Mouse (Mus musculus) neural tube, embryonic 12.5 days (tissue): Measurements from ENCODE around the gene Adh5. TPM values are rescaled to one million over a fixed set of nuclear protein-coding genes. Genes with fewer than 3 reads are reported as not detected.

Source experiments
- ATAC-seq: fragments of 200-750 bp; cut with Nextera tagmentation; 2 replicates; pipeline ENCODE4 v1.8.0; 2017; ENCODE audit warnings: low read depth, mild to moderate bottlenecking, moderate TSS enrichment, moderate library complexity; ENCODE audit not compliant: low FRiP score
- H3K27ac ChIP-seq: fragments of 300-500 bp; sonication (generic); 2 replicates; pipeline ENCODE4 v1.5.1; 2016
- H3K27me3 ChIP-seq: fragments of 300-500 bp; sonication (generic); replicated peaks from 2 replicates; pipeline ENCODE4 v1.6.1; 2016; ENCODE audit warnings: mild to moderate bottlenecking
- H3K36me3 ChIP-seq: fragments of 300-500 bp; sonication (generic); 2 replicates; pipeline ENCODE4 v1.6.1; 2016; ENCODE audit warnings: mild to moderate bottlenecking
- H3K4me1 ChIP-seq: fragments of 300-500 bp; sonication (generic); 2 replicates; pipeline ENCODE4 v1.6.1; 2016
- H3K4me2 ChIP-seq: fragments of 300-500 bp; sonication (generic); replicated peaks from 2 replicates; pipeline ENCODE4 v1.6.1; 2016; ENCODE audit warnings: mild to moderate bottlenecking
- H3K4me3 ChIP-seq: fragments of 300-500 bp; sonication (generic); 2 replicates; pipeline ENCODE4 v1.5.1; 2016
- H3K9ac ChIP-seq: fragments of 300-500 bp; sonication (generic); 2 replicates; pipeline ENCODE4 v1.6.1; 2016; ENCODE audit warnings: mild to moderate bottlenecking
- H3K9me3 ChIP-seq: fragments of 300-500 bp; sonication (generic); 2 replicates; pipeline ENCODE4 v1.6.1; 2016; ENCODE audit warnings: mild to moderate bottlenecking
- WGBS: fragments of 180-500 bp; shearing (Covaris S2); methylation state at CpG from one replicate; pipeline ENCODE4 v1.1.7; 2016; 5-methylcytosine and 5-hydroxymethylcytosine counted together
- polyA plus RNA-seq: library from polyadenylated mRNA; unstranded; fragments of >200 nt; fragmentation: Nextera tagmentation; extraction: Ambion mirVana; gene quantifications from 2 replicates; pipeline ENCODE4 v1.2.1, GENCODE M21; 2016

Gene Adh5
- polyA plus RNA-seq, 1 experiment from 2014 or later: 231 TPM

DNA sequence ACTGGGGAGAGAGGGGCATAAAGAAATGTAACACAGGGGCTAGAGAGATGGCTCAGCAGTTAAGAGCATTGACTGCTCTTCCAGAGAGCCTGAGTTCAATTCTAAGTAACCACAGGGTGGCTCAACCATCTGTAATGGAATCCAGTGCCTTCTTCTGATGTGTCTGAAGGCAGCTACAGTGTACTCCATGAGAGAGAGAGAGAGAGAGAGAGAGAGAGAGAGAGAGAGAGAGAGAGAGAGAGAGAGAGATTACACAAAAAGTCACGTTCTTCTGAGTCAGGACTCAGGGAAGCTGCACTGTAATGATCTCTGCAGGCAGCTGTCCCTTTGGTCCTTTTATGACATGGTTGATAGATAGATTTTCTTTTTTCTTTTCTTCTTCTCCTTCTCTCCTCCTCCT is 51.7 kb downstream of the Adh5 start:
- Histone ChIP-seq H3K4me1 (peaks cover 4% of the 10 kb centered on the region; the same call in 1 of the 2 replicates), H3K27ac (no peak overlapping the region), H3K27me3 (no peaks in the 10 kb centered on the region), H3K4me3 (no peak overlapping the region), H3K36me3 (no peaks in the 10 kb centered on the region), H3K9me3 (no peaks in the 10 kb centered on the region), H3K4me2 (no peak overlapping the region), H3K9ac (no peak overlapping the region)
- no peak for ATAC-seq
- WGBS: 29% methylated on average over 1 of the region's 1 CpGs

DNA sequence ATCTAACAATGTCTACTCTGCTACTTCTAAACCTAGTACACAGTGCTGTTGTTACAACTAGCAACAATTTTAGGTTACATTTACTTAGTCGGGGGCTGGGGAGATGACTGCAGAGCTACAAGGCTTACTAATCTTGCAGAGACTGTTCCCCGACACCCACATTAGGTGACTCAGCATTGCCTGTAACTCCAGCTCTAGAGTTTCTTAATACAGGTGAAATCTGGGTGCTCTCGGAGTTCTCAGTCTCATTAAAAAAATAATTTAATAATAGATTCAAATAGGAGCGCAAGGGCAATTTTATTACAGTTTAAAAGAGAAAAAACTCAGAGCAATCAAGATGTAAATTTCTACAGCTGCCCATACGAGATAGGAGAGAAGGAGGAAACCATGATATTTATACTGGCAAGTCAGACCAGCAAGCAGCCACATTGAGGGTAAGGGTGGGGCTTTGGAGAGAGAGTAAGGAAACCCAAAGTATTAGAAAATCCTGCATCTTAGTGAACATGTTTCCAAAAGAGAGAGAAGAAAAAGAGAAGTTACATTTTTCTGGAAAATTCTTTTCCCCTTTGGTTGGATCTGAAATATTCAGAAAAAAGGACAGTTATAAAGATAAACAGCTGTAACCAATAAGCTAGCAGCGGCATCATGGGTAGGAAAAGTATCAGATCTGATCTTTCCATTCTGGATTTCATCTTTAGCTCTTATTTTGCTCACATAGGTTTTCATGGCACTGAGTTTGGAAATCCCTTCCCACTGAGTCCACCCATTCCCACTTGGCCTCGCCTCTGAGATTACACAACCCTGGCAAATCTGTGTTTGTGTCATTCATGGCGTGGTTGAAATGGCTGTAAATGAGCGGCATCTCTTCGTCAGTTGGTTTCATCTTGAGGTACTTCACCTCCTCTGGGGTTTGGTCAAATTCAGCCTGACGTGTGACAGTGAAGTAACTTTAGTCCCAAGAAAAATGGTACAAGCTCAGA is 52.6 kb downstream of the Adh5 start:
- H3K4me3 ChIP-seq: no peak overlapping the region
- no peak for ATAC-seq
- WGBS: 88% methylated on average over 11 of the region's 11 CpGs

DNA sequence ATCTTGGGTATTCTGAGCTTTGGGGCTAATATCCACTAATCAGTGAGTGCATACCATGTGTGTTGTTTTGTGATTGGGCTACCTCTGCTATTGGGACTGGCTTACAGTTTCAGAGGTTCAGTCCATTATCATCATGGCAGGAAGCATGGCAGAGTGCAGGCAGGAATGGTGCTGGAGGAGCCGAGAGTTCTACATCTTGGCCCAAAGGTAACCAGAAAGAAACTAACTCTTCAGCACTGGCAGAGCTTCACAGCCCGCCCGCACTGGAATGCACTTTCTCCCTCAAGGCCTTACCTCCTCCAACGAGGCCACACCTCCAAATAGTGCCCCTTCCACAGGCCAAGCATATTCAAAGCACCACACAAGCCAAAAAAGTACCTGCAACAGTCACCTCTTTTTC is 55.8 kb downstream of the Adh5 start:
- no peak for ATAC-seq
- Histone ChIP-seq H3K4me1 (peaks cover 18% of the 10 kb centered on the region), H3K4me2 (no peak overlapping the region), H3K4me3 (no peak overlapping the region), H3K36me3 (no peaks in the 10 kb centered on the region), H3K27me3 (no peaks in the 10 kb centered on the region), H3K9ac (no peak overlapping the region), H3K27ac (no peak overlapping the region), H3K9me3 (no peaks in the 10 kb centered on the region)
- WGBS: 59% methylated on average over 4 of the region's 4 CpGs

More for the DNA sequence above, 52.6 kb downstream of the Adh5 start:
- Histone ChIP-seq H3K36me3 (no peaks in the 10 kb centered on the region), H3K9me3 (no peaks in the 10 kb centered on the region), H3K27me3 (no peaks in the 10 kb centered on the region), H3K4me2 (no peak overlapping the region), H3K4me1 (peaks cover 12% of the 10 kb centered on the region), H3K9ac (no peak overlapping the region), H3K27ac (no peak overlapping the region)

DNA sequence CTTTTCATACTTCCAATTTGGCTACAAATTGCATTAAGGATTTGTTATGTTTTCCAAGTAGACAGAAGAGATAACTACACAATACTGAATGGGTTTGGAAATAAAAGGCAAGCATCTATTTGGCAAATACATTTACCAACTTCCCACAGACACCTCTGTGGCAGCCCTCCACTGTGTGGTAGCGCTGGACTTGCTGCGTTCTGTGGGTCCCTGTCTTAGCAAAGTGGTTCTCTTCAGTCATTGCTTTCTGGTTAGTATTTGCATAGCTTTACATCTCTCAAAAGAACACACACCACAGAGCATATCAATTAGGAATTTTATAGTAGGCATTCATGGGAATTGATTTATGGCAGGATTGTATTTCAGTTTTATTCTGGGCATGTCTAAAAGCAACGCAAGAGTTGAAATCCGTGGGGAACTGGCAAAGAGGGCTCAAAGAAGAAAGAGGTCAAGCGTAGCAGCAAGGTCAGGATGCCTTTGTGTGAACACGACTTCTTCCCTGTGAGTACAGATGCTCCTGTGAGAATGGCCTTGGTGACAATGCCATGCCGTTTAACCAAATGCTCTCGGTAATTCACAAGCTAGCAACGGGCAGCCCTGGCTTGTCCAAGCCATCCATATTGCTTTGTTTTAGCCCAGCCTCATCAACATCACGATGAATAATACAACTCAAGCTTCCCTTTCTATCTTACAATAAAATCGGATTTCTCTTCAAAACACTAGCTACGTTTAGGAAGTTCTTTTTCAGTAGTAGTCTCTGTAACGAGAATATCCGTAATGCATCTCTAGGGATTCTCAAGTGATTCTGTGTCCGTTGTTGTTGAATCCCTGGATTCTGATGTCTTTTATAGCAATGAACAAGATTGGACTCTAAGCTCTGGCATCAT is 57.2 kb downstream of the Adh5 start:
- Histone ChIP-seq H3K4me1 (peaks cover 18% of the 10 kb centered on the region), H3K4me2 (peak overlapping the region; percentile 41), H3K27me3 (no peaks in the 10 kb centered on the region), H3K27ac (no peak overlapping the region), H3K36me3 (no peaks in the 10 kb centered on the region), H3K4me3 (no peak overlapping the region), H3K9me3 (no peaks in the 10 kb centered on the region), H3K9ac (no peak overlapping the region)
- WGBS: 14% methylated on average over 15 of the region's 15 CpGs
- peak; percentile 84 for ATAC-seq

DNA sequence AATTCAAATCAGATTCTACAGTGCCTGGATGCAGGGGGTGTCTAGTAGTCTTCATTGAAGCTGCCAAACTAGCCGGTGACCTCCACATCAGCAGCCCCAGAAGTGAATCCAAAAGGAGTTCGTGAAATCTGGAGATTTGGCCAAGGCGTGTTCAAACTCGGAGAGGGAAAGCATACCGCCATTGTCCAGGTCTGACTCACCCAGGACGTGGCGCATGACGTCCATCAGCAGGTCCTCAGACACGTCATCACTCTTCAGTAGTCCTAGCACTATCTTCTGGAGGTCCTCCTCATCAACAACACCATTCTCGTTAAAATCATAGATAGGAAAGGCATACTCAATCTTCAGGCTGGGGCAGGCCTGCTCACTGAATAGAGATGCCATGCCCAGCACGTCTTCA is 60.9 kb downstream of the Adh5 start:
- Histone ChIP-seq H3K4me1 (peaks cover 18% of the 10 kb centered on the region), H3K9ac (no peak overlapping the region), H3K9me3 (no peaks in the 10 kb centered on the region), H3K4me3 (no peak overlapping the region), H3K27ac (no peak overlapping the region), H3K36me3 (no peaks in the 10 kb centered on the region), H3K4me2 (no peak overlapping the region), H3K27me3 (no peaks in the 10 kb centered on the region)
- no peak for ATAC-seq
- 88% methylated on average over 11 of the region's 11 CpGs for WGBS

Other genes starting within 250 kb of the Adh5 start
- not detected in 2 replicates for gene 4930579F01Rik, start 249.3 kb upstream of the Adh5 start, polyA plus RNA-seq
- gene Adh7, start 225.3 kb upstream of the Adh5 start, polyA plus RNA-seq: not detected in 2 replicates
- gene Adh1, start 182.1 kb upstream of the Adh5 start, polyA plus RNA-seq: 2.7 and 4.6 TPM in 2 replicates
- not detected in 2 replicates for gene Adh6a, start 129.8 kb upstream of the Adh5 start, polyA plus RNA-seq
- 0.49 and 0.72 TPM in 2 replicates for gene Adh6b, start 101.3 kb upstream of the Adh5 start, polyA plus RNA-seq
- gene Adh4, start 27.6 kb upstream of the Adh5 start, polyA plus RNA-seq: not detected in 2 replicates
- gene Metap1, start 46.4 kb downstream of the Adh5 start, polyA plus RNA-seq: 50.4 and 51.9 TPM in 2 replicates
- gene Eif4e, start 83.1 kb downstream of the Adh5 start, polyA plus RNA-seq: 309 and 317 TPM in 2 replicates